8 mouse cellular contexts compared by ENCODE assay signal in the genomic region with DNA sequence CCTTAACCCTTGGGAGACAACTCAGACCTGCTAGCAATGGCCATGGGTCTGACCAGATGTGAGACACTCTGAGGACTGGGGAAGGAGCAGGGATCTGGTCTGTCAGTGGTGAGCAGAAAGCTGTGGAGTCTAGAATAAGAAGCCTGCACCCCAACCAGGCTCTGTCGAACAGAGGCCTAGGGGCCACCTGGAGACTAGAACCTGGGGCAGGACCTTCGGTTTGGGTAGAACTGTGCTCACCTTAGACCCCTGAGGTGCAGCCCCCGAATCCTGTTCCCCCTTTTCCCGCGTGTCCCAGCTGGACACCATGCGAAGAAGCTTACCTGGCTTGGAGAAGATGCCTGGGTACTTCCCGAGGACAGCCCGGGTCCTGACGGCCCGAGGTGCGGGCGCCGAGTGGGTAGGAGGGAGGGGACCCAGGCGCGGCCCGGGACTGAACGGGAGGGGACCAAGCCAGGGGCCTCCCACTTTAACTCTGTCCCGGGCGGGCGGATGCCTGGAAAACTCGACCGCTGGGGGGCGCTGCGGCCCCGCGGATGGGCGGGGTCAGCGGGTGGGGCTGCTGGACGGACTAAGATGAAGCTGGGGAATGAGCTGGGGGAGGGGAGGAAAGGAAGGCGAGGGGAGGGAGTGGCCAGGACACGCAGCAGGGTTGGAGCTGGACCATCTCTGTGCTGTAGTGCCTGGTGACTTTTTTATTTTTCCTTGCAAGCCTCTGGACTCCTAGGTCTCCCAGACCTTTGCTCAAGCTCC. TPM values are rescaled to one million over a fixed set of nuclear protein-coding genes. Genes with fewer than 3 reads are reported as not detected.
DNase-seq lines count a peak whose midpoint lies in the region; ATAC-seq and TF ChIP-seq lines count a peak whose summit lies in the region.

A gene (minus strand): TSS at position 703 of the 753 bp plus-strand sequence.

- H3K4me2 ChIP-seq in heart, embryonic 14.5 days (ENCODE audit: low read length): peak within 1 kb of the TSS; percentile 76
- H3K4me2 ChIP-seq in liver, embryonic 12.5 days: peak within 1 kb of the TSS; percentile 58
- H3K4me2 ChIP-seq in neural tube, embryonic 14.5 days (ENCODE audit: low read depth, low read length): peak within 1 kb of the TSS; percentile 60

- H3K4me1 ChIP-seq in forebrain, embryonic 10.5 days: peaks cover 15% of the 10 kb centered on the region
- H3K4me1 ChIP-seq in heart, embryonic 14.5 days (ENCODE audit: control insufficient read depth in 2 of 2, insufficient read depth in 2 of 2, low read length in 2 of 2): peaks cover 6 to 9% of the 10 kb centered on the region in 2 experiments
- H3K4me1 ChIP-seq in liver, embryonic 12.5 days: no peaks in the 10 kb centered on the region; the same call in 1 of the 2 replicates
- peaks cover 4% of the 10 kb centered on the region for H3K4me1 ChIP-seq in neural tube, embryonic 14.5 days (ENCODE audit: control insufficient read depth, insufficient read depth, low read length)
- peaks cover 8% of the 10 kb centered on the region for H3K4me1 ChIP-seq in thymus, adult 2 months (replicated peaks; ENCODE audit: control insufficient read depth, insufficient read depth, low read length)

- no peaks in the 10 kb centered on the region for H3K36me3 ChIP-seq in forebrain, embryonic 10.5 days (replicated peaks)
- no peaks in the 10 kb centered on the region for H3K36me3 ChIP-seq in heart, embryonic 14.5 days (ENCODE audit: control insufficient read depth, insufficient read depth, low read length)
- no peaks in the 10 kb centered on the region for H3K36me3 ChIP-seq in liver, embryonic 12.5 days
- no peaks in the 10 kb centered on the region for H3K36me3 ChIP-seq in neural tube, embryonic 14.5 days (ENCODE audit: control insufficient read depth, insufficient read depth, low read length)
- no peaks in the 10 kb centered on the region for H3K36me3 ChIP-seq in thymus, adult 2 months (ENCODE audit: control insufficient read depth, insufficient read depth, low read length)

- no peak for TF ChIP-seq CTCF in thymus, adult 2 months (IDR thresholded peaks at IDR 0.05; ENCODE audit: borderline replicate concordance, control insufficient read depth, extremely low read depth, insufficient read depth, low read length, poor library complexity)

- H3K9ac ChIP-seq in heart, embryonic 14.5 days (ENCODE audit: low read length): peak within 1 kb of the TSS; percentile 78
- no peak within 1 kb of the TSS for H3K9ac ChIP-seq in liver, embryonic 12.5 days
- H3K9ac ChIP-seq in neural tube, embryonic 14.5 days (replicated peaks; ENCODE audit: low read depth, low read length): 0 out of 2 replicates have a peak within 1 kb of the TSS, but pooled peaks have one; percentile 28

- no peaks in the 10 kb centered on the region for H3K9me3 ChIP-seq in forebrain, embryonic 10.5 days
- H3K9me3 ChIP-seq in heart, embryonic 14.5 days (ENCODE audit: control insufficient read depth, low read length): no peaks in the 10 kb centered on the region
- no peaks in the 10 kb centered on the region for H3K9me3 ChIP-seq in liver, embryonic 12.5 days (replicated peaks)
- H3K9me3 ChIP-seq in neural tube, embryonic 14.5 days (ENCODE audit: control insufficient read depth, low read length): no peaks in the 10 kb centered on the region

- no peak for TF ChIP-seq POLR2A in thymus, adult 2 months (IDR thresholded peaks at IDR 0.05; ENCODE audit: control insufficient read depth, extremely low read depth, insufficient read depth, low read length, poor library complexity)

- peak; percentile 6 to 25 for DNase-seq in B cell, adult 2 months
- DNase-seq in brain, adult 2 months (ENCODE audit: low read depth, low spot score): peak; percentile 70
- peak; percentile 90 for DNase-seq in forebrain, embryonic 10.5 days (ENCODE audit: extremely low spot score, low spot score)
- peak; percentile 89 for DNase-seq in kidney, postnatal 14 days
- DNase-seq in thymus, adult 2 months: peak; percentile 59

- WGBS in forebrain, embryonic 10.5 days: 2% methylated on average over 31 of the region's 31 CpGs
- WGBS in heart, embryonic 14.5 days: 3% methylated on average over 30 of the region's 31 CpGs
- WGBS in liver, embryonic 12.5 days (ENCODE audit: insufficient replicate concordance): 4% methylated on average over 31 of the region's 31 CpGs
- 4% methylated on average over 30 of the region's 31 CpGs for WGBS in neural tube, embryonic 14.5 days
- 12% methylated on average over 30 of the region's 31 CpGs for WGBS in thymus, adult 2 months

- peaks cover 22% of the 10 kb centered on the region for H3K27me3 ChIP-seq in forebrain, embryonic 10.5 days (ENCODE audit: poor library complexity, severe bottlenecking)
- H3K27me3 ChIP-seq in heart, embryonic 14.5 days (ENCODE audit: control insufficient read depth, insufficient read depth, low read length): no peaks in the 10 kb centered on the region
- no peaks in the 10 kb centered on the region; the same call in 1 of the 2 replicates for H3K27me3 ChIP-seq in liver, embryonic 12.5 days (replicated peaks)
- H3K27me3 ChIP-seq in neural tube, embryonic 14.5 days (ENCODE audit: control insufficient read depth, insufficient read depth, low read length): no peaks in the 10 kb centered on the region; the same call in 1 of the 2 replicates
- no peaks in the 10 kb centered on the region for H3K27me3 ChIP-seq in thymus, adult 2 months (ENCODE audit: control insufficient read depth, insufficient read depth, low read length)

- H3K4me3 ChIP-seq in forebrain, embryonic 10.5 days: peak within 1 kb of the TSS; percentile 51
- peak within 1 kb of the TSS; percentile 59 to 71 for H3K4me3 ChIP-seq in heart, embryonic 14.5 days (ENCODE audit: control insufficient read depth in 1 of 2, insufficient read depth in 1 of 2, low read depth in 1 of 2, low read length in 2 of 2)
- peak within 1 kb of the TSS; percentile 35 for H3K4me3 ChIP-seq in liver, embryonic 12.5 days
- H3K4me3 ChIP-seq in neural tube, embryonic 14.5 days (ENCODE audit: low read depth, low read length): peak within 1 kb of the TSS; percentile 26
- H3K4me3 ChIP-seq in thymus, adult 2 months (ENCODE audit: control insufficient read depth, insufficient read depth, low read length): no peak within 1 kb of the TSS

- H3K27ac ChIP-seq in forebrain, embryonic 10.5 days: peak within 1 kb of the TSS; percentile 81
- H3K27ac ChIP-seq in heart, embryonic 14.5 days (replicated peaks in 1 of 2; ENCODE audit: control insufficient read depth in 1 of 2, insufficient read depth in 1 of 2, low read depth in 2 of 2, low read length in 2 of 2): no peak within 1 kb of the TSS; a peak in 1 of 4 replicates
- H3K27ac ChIP-seq in liver, embryonic 12.5 days: no peak within 1 kb of the TSS
- H3K27ac ChIP-seq in neural tube, embryonic 14.5 days (ENCODE audit: low read depth, low read length): no peak within 1 kb of the TSS
- H3K27ac ChIP-seq in thymus, adult 2 months (ENCODE audit: control insufficient read depth, insufficient read depth, low read length): no peak within 1 kb of the TSS; the same call in 1 of the 2 replicates

- ATAC-seq in heart, embryonic 14.5 days (ENCODE audit: insufficient number of reproducible peaks, insufficient read depth, low FRiP score, low read depth): peak; percentile 87
- peak; percentile 55 for ATAC-seq in liver, embryonic 12.5 days
- peak; percentile 75 for ATAC-seq in neural tube, embryonic 14.5 days (ENCODE audit: low read depth)

RNA-seq across cellular contexts. Expression of the gene that starts here (rescaled TPM):
- 5.4 and 5.9 TPM in 2 replicates for polyA plus RNA-seq in forebrain, embryonic 10.5 days (2016; fragmentation: Nextera tagmentation; extraction: Ambion mirVana)
- 39.7 and 44.7 TPM in 2 replicates for polyA plus RNA-seq in heart, embryonic 14.5 days (2014; fragmentation: Nextera tagmentation; extraction: Ambion mirVana)
- 14.4 and 16.6 TPM in 2 replicates for polyA plus RNA-seq in liver, embryonic 12.5 days (2016; fragmentation: Nextera tagmentation; extraction: Ambion mirVana)
- polyA plus RNA-seq in neural tube, embryonic 14.5 days (2014; fragmentation: Nextera tagmentation; extraction: Ambion mirVana): 2.4 and 20.5 TPM in 2 replicates
- polyA plus RNA-seq in thymus, adult 2 months (2012; rRNA removed): 43.7 and 47.2 TPM in 2 replicates

Comparison
In these comparisons a context has a peak if more than half of its experiments do, and no peak if none do; other contexts are left out.
1. DNase-seq: peak in every context shown above with its lines; median percentile 90 in forebrain, embryonic 10.5 days; 89 in kidney, postnatal 14 days; 70 in brain, adult 2 months; 59 in thymus, adult 2 months; 16 in B cell, adult 2 months.